Mouse (Mus musculus) gastrocnemius, postnatal 14 days (tissue): ENCODE data around the gene Zcchc14. TPM values are rescaled to one million over a fixed set of nuclear protein-coding genes. Genes with fewer than 3 reads are reported as not detected.

Experiments used
- DNase-seq: peaks from one replicate; pipeline ENCODE4 v3.0.0; 2021; ENCODE audit warnings: mixed read lengths
- intact Hi-C: fragments of 180-260 bp; cut with DNase I; formaldehyde crosslinking; loops from one replicate; pipeline ENCODE4 v1.15.1; 2025; ENCODE audit warnings: low total_unique reads
- total RNA-seq, 2 experiments: library from RNA; stranded (reverse); gene quantifications; 2 replicates each; pipeline ENCODE4 v1.2.3; 2021

Zcchc14 gene
- total RNA-seq, 2 experiments from 2014 or later, result 19.8 to 20.4 TPM

GRCm38 (mm10) chr8:121593293-121593692, 59.4 kb downstream of the Zcchc14 start:
- no peak for DNase-seq
- intact Hi-C loops, result loop anchor here (5.0 kb wide), 1 partner anchor 51 kb away; the partner anchor contains the start of gene 1700018B08Rik

- intact Hi-C loops, result loop anchor here (5.0 kb wide), 1 partner anchor 49 kb away; the partner anchor contains the start of gene 1700018B08Rik
- no peak for DNase-seq
Measured at GRCm38 (mm10) chr8:121591178-121592066, 61.3 kb downstream of the Zcchc14 start.

GRCm38 (mm10) chr8:121590203-121591177, 62.2 kb downstream of the Zcchc14 start, which contains the start of gene Map1lc3b:
Map1lc3b (plus strand) TSS chr8:121590361.
- intact Hi-C loops, result loop anchor here (5.0 kb wide), 1 partner anchor 48 kb away; the partner anchor contains the start of gene 1700018B08Rik
- peak; percentile 94 for DNase-seq

DNA sequence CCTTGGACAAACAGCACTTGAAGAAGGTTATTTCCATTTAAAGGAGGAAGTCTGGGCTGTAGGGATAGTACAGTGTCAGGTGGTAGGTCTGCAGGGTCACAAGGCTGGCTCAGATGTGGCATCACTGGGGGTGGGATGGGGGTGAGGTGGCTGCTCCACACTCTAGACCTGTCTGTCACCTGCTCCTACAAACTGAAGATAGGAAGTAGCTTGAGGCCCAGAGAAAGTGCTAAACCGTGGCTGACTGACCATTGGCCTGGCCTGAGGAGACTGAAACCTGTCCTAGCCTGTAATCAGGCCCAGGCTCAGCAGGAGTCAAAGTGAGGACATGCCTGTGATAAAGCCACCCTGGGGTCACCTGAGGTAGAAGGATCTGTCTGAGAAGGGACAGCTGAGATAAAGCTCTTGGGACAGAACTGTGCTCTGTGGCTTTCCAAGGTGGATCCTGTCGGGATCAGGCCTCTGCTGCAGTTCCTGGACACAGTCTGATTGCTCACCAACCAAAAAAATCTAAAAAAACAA, 63.4 kb downstream of the Zcchc14 start:
- intact Hi-C loops, result no loop called here
- DNase-seq, result no peak

DNA sequence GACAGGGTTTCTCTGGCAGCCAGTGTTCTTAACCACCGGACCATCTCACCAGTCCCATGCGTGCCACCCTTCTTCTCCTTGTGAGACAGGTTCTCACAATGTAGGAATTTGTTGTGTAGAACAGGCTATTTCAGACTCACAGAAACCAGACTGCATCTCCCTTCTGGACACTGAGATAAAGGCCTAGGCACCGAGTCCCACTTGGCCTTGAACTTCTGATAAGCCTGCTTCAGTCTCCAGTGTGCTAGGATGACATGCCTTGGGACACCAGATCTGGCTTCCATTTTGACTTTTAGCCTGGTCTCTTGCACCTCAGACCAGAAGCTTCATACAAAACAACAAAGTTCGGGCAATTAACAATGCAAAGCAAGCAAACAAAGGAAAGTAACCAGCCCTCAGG, 64.0 kb downstream of the Zcchc14 start:
- intact Hi-C loops, result no loop called here
- no peak for DNase-seq

GRCm38 (mm10) chr8:121585159-121585825, 67.4 kb downstream of the Zcchc14 start:
- intact Hi-C loops, result no loop called here
- peak; percentile 100 for DNase-seq

DNA sequence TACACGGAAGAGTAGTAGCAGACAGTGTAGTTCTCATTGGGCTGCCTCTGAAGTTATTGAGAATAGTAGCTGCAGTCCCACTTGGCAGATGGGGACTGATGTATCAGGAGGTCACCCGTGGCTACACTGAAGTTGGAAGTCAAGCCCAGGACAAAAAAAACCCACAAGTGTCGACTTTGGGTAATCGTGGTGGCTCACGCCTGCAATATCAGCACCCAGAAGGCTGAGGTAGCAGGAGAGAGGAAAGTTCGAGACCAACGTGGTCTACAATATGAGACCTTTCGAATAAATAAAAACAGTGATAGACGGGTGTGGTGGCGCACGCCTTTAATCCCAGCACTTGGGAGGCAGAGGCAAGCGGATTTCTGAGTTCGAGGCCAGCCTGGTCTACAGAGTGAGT, 68.0 kb downstream of the Zcchc14 start:
- intact Hi-C loops, result no loop called here
- DNase-seq, result no peak

GRCm38 (mm10) chr8:121583653-121584052, 69.0 kb downstream of the Zcchc14 start:
- intact Hi-C loops, result no loop called here
- DNase-seq, result no peak

DNA sequence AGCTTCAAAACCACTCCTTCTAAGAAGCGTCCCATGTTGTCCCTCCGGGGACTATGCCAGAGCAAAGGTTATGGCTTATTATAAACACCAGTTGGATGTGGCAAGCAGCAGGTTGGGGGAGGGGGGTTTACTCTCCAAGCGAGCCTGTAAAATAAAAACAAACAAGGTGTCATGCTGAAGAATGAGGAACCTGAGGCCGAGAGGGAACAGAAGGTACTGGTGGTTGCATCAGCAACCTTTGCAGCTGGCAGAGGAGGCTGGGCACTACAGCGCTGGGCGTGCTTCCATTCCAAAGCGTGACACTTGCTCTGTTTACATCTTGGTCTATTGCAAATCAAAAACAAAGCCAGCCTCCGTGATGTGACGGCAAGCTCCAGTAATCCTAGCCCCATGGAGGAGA, 72.2 kb downstream of the Zcchc14 start:
- DNase-seq, result no peak
- intact Hi-C loops, result no loop called here

DNA sequence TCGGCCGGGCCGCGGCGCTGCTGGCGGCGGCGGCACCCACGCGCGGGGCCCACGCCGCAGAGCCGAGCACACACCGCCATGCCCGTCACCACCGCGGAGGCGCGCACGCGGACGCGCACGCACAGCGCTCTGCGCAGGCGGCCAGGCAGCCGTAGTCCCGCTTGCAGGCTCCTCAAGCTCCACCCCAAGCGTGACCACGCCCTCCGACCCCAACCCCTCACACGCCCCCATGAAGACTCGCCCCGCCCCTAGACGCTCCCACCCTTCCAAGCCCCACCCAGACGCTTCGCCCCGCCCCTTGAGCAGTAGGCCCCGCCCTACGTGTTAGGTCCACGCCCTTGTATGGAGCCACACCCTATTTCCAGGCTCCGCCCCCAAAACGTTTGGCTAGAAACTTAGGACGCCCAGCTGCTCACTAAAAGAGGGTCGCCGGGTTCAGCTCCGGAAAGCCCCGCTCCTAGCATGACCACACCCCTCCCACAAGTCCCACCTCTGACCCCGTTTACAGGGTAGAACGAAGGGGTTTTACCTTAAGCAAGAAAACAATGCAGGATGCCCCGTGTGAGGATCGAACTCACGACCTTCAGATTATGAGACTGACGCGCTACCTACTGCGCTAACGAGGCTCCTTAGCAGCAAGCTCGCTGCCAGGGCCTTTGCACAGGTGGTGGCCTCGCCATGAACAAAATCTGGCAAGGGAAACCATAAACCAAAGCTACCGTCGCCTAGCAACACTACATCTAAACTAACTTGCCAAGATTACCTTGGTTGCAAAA, 73.8 kb downstream of the Zcchc14 start, which contains the start of gene Fbxo31:
Fbxo31 (minus strand) TSS at position 131 of the 776 bp plus-strand sequence.
- peak; percentile 97 for DNase-seq
- intact Hi-C loops, result no loop called here

- DNase-seq, result no peak
- intact Hi-C loops, result no loop called here
Measured at GRCm38 (mm10) chr8:121577751-121578675, 74.7 kb downstream of the Zcchc14 start.

- intact Hi-C loops, result no loop called here
- no peak for DNase-seq
Measured at GRCm38 (mm10) chr8:121575661-121576060, 77.0 kb downstream of the Zcchc14 start.

DNA sequence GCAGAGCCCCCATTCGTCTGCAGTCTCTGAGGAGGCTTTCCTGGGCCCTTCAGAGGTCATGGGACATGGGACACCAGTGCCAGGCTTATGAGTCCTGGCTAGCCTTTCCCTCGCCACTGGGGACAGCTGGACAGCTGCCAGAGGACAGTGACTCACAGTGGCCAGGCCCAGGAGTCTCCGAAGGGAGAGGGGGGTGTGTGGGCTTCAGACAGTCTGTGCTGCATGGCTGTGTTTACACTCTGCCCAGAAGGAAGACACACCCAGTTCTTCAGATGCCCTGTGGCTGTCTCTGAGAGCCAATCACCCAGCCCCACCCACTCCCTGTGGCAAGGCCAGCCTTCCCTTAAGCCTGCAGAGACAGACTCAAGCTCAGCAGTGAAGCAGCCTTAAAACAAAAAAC, 79.4 kb downstream of the Zcchc14 start:
- peak; percentile 82 for DNase-seq
- intact Hi-C loops, result no loop called here

DNA sequence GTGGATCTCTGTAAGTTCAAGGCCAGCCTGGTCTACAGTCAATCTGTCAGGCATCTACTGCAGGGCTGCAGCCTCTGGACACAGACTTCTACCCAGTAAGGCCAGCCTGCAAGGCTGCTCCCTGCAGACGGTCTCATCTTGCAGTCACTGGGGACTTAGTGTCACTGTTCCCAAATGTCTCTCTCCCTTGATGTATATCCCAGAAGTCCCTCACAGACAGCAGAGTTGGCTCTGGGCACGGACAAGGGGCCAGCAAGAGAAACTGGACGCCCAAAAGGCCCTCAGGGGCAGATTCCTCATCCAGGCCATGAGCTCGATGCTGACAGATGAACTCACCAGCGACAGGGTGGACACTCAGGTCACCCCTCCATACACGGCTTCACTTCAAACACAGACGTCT, 80.6 kb downstream of the Zcchc14 start:
- DNase-seq, result no peak
- intact Hi-C loops, result no loop called here

GRCm38 (mm10) chr8:121570801-121571200, 81.9 kb downstream of the Zcchc14 start:
- intact Hi-C loops, result no loop called here
- DNase-seq, result no peak

DNA sequence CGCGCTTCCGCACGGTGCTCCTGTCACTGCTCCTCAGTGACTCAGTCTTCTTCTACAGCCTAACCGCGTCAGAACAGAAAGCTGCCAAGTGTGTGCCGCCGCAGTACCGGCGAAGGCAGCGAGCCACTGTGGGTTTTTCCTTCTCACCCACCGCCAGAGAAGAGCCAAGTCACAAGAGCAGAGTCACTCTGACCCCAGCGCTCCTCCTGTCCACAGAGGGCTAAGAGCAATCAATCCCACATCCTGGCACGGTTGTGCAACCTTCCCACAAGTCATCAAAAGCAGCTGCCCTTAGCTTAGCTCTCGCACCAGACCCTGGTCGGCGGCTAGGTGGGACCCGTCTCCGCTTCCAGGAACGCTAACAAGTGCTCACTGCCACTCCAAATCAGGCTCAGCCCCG, 82.4 kb downstream of the Zcchc14 start:
- intact Hi-C loops, result no loop called here
- DNase-seq, result no peak

GRCm38 (mm10) chr8:121568321-121568720, 84.4 kb downstream of the Zcchc14 start:
- intact Hi-C loops, result no loop called here

More at GRCm38 (mm10) chr8:121568321-121568720, 84.4 kb downstream of the Zcchc14 start:
- no peak for DNase-seq
